16 mouse cellular contexts compared by ENCODE assay signal in genomic region chr13:12497809-12498208, GRCm38 (mm10).
"Had no signal": no experiment of that assay in that cellular context is flagged by ENCODE, and none has a peak within 500 bp of the region (broad histone marks: within the 10 kb centered on the region; RNA-seq: fewer than 3 reads in every experiment).

No protein-coding gene starts in this region.

- H3K27ac ChIP-seq: neural tube, embryonic 13.5 days; neural tube, embryonic 15.5 days; stomach, embryonic 15.5 days; stomach, postnatal 0 days had no signal

- H3K4me3 ChIP-seq: neural tube, embryonic 13.5 days; neural tube, embryonic 15.5 days; stomach, embryonic 15.5 days had no signal

- H3K4me2 ChIP-seq: neural tube, embryonic 13.5 days; neural tube, embryonic 15.5 days; stomach, embryonic 15.5 days had no signal

- H3K9me3 ChIP-seq: neural tube, embryonic 13.5 days; neural tube, embryonic 15.5 days; stomach, embryonic 15.5 days had no signal

- H3K36me3 ChIP-seq: neural tube, embryonic 13.5 days; neural tube, embryonic 15.5 days; stomach, embryonic 15.5 days had no signal

- H3K9ac ChIP-seq: neural tube, embryonic 13.5 days; neural tube, embryonic 15.5 days; stomach, embryonic 15.5 days had no signal

- H3K27me3 ChIP-seq: neural tube, embryonic 13.5 days; neural tube, embryonic 15.5 days; stomach, embryonic 15.5 days had no signal

- DNase-seq: retina, postnatal 1 day; right cerebral cortex, adult 18-20 months; right cerebral cortex, postnatal 14 days; right cerebral cortex, postnatal 25 days; right cerebral cortex, postnatal 4 days; spleen, adult 18-20 months; thymus, adult 18-20 months; thymus, adult 2 months; thymus, postnatal 14 days; thymus, postnatal 25 days; thymus, postnatal 36 days; thymus, postnatal 4 days had no signal
